Mouse (Mus musculus) heart, embryonic 15.5 days (tissue): ENCODE measurements at regions not wholly inside any gene's neighbourhood (a gene's known extent, or its start where the extent isn't known, plus 50 kb on each side); places are given as distances from the start of the nearest gene placed in this dataset.

ENCODE experiments used
- ATAC-seq: fragments of 200-750 bp; cut with Nextera tagmentation; replicated peaks from 2 replicates; pipeline ENCODE4 v1.8.0; 2017; ENCODE audit warnings: low read depth, moderate TSS enrichment; ENCODE audit not compliant: insufficient number of reproducible peaks, insufficient read depth, low FRiP score
- H3K27ac ChIP-seq: fragments of 300-500 bp; sonication (generic); 2 replicates; pipeline ENCODE4 v1.5.1; 2015; ENCODE audit warnings: mild to moderate bottlenecking, inconsistent platforms
- H3K27me3 ChIP-seq: fragments of 300-500 bp; sonication (generic); 2 replicates; pipeline ENCODE4 v1.6.1; 2015; ENCODE audit warnings: inconsistent platforms
- H3K36me3 ChIP-seq: fragments of 300-500 bp; sonication (generic); 2 replicates; pipeline ENCODE4 v1.6.1; 2015; ENCODE audit warnings: mild to moderate bottlenecking, inconsistent platforms
- H3K4me1 ChIP-seq: fragments of 300-500 bp; sonication (generic); replicated peaks from 2 replicates; pipeline ENCODE4 v1.6.1; 2015; ENCODE audit warnings: inconsistent platforms
- H3K4me2 ChIP-seq: fragments of 300-500 bp; sonication (generic); 2 replicates; pipeline ENCODE4 v1.6.1; 2015; ENCODE audit warnings: inconsistent platforms, mild to moderate bottlenecking, moderate library complexity
- H3K4me3 ChIP-seq: fragments of 300-500 bp; sonication (generic); 2 replicates; pipeline ENCODE4 v1.5.1; 2015; ENCODE audit warnings: mild to moderate bottlenecking, inconsistent platforms
- H3K9ac ChIP-seq: fragments of 300-500 bp; sonication (generic); 2 replicates; pipeline ENCODE4 v1.6.1; 2015; ENCODE audit warnings: mild to moderate bottlenecking, inconsistent platforms
- H3K9me3 ChIP-seq: fragments of 300-500 bp; sonication (generic); replicated peaks from 2 replicates; pipeline ENCODE4 v1.6.1; 2016; ENCODE audit warnings: inconsistent platforms
- WGBS: fragments of 180-500 bp; shearing (Covaris S2); methylation state at CpG from one replicate; pipeline ENCODE4 v1.1.7; 2015; ENCODE audit warnings: mixed read lengths; 5-methylcytosine and 5-hydroxymethylcytosine counted together

DNA sequence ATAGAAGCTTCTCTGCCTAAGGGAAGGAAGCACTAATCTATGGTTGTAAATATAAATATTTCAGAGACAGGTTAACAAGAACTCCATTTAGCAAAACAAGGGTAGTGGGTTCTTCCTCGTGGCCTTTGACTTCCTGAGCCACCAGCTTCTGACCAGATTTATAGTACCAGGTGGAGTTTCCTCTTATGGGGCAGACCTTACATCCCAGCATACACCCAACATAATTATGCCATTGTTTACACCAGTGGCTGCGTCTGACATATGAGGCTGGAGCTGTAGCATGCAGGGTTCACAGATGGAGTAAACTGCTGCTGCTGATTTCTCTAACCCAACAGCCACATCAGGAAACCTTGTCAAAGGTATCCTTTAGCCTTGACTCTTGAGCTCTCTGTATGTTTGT, 75.5 kb downstream of the Trib2 start:
- Histone ChIP-seq H3K9ac (no peak overlapping the region), H3K36me3 (no peaks in the 10 kb centered on the region), H3K9me3 (no peaks in the 10 kb centered on the region), H3K4me3 (no peak overlapping the region), H3K27ac (no peak overlapping the region), H3K4me2 (no peak overlapping the region), H3K27me3 (no peaks in the 10 kb centered on the region), H3K4me1 (peaks cover 6% of the 10 kb centered on the region)
- 50% methylated on average over 2 of the region's 2 CpGs for WGBS
- no peak for ATAC-seq

GRCm38 (mm10) chr12:15738989-15739388, 77.7 kb downstream of the Trib2 start:
- no peaks in the 10 kb centered on the region for H3K9me3 ChIP-seq
- H3K9ac ChIP-seq: no peak overlapping the region
- no peak overlapping the region for H3K4me2 ChIP-seq
- WGBS: 56% methylated on average over 4 of the region's 4 CpGs
- H3K4me1 ChIP-seq: peaks cover 6% of the 10 kb centered on the region
- no peaks in the 10 kb centered on the region for H3K27me3 ChIP-seq
- no peak overlapping the region for H3K4me3 ChIP-seq
- no peak overlapping the region; the same call in 1 of the 2 replicates for H3K27ac ChIP-seq
- no peak; the same call in 1 of the 2 replicates for ATAC-seq
- no peaks in the 10 kb centered on the region for H3K36me3 ChIP-seq

GRCm38 (mm10) chr12:15731261-15731660, 85.5 kb downstream of the Trib2 start:
- Histone ChIP-seq H3K36me3 (no peaks in the 10 kb centered on the region), H3K4me3 (no peak overlapping the region), H3K27me3 (no peaks in the 10 kb centered on the region), H3K9me3 (no peaks in the 10 kb centered on the region), H3K4me2 (no peak overlapping the region), H3K27ac (peak overlapping the region; percentile 25; the same call in 1 of the 2 replicates), H3K9ac (no peak overlapping the region), H3K4me1 (no peaks in the 10 kb centered on the region)
- no peak for ATAC-seq
- WGBS: 58% methylated on average over 3 of the region's 3 CpGs

- no peaks in the 10 kb centered on the region for H3K27me3 ChIP-seq
- WGBS: 51% methylated on average over 3 of the region's 3 CpGs
- ATAC-seq: 0 out of 2 replicates have a peak, but pooled peaks have one; percentile 35
- no peak overlapping the region for H3K4me2 ChIP-seq
- no peaks in the 10 kb centered on the region for H3K4me1 ChIP-seq
- H3K36me3 ChIP-seq: no peaks in the 10 kb centered on the region
- H3K9ac ChIP-seq: no peak overlapping the region
- no peak overlapping the region for H3K27ac ChIP-seq
- H3K9me3 ChIP-seq: no peaks in the 10 kb centered on the region
- no peak overlapping the region for H3K4me3 ChIP-seq
These were observed 87.0 kb downstream of the Trib2 start for GRCm38 (mm10) chr12:15729696-15730095.

- no peak overlapping the region for H3K4me3 ChIP-seq
- H3K4me1 ChIP-seq: peaks cover 6% of the 10 kb centered on the region; the same call in 1 of the 2 replicates
- H3K4me2 ChIP-seq: no peak overlapping the region
- no peaks in the 10 kb centered on the region for H3K9me3 ChIP-seq
- ATAC-seq: no peak
- no peaks in the 10 kb centered on the region for H3K36me3 ChIP-seq
- no peaks in the 10 kb centered on the region for H3K27me3 ChIP-seq
- WGBS: 58% methylated on average over 6 of the region's 6 CpGs
- H3K27ac ChIP-seq: no peak overlapping the region
- H3K9ac ChIP-seq: no peak overlapping the region
These were observed 93.2 kb downstream of the Trib2 start for GRCm38 (mm10) chr12:15723529-15723928.

DNA sequence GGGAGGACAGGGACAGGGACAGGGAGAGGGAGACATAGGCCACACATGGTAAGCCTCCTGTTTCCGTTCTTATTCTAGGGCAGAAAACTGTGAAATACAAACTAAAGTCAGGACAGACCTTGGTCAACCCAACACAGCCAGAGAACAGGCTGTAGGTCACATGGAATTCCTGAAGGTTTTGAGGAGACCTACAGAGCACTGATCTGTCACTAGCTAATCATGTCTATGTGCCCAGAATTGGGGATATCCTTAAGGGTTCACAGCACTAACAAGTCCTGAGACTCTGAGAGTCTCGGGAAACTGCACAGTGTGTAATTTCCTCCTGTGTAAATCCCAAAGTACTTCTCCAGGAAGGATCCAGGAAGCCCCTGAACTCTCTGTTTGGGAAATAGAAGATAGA, 94.6 kb downstream of the Trib2 start:
- H3K36me3 ChIP-seq: no peaks in the 10 kb centered on the region
- ATAC-seq: no peak
- no peak overlapping the region for H3K4me2 ChIP-seq
- H3K9ac ChIP-seq: no peak overlapping the region
- H3K9me3 ChIP-seq: no peaks in the 10 kb centered on the region
- WGBS: 73% methylated on average over 2 of the region's 2 CpGs
- H3K4me1 ChIP-seq: peaks cover 19% of the 10 kb centered on the region; the same call in 1 of the 2 replicates
- no peaks in the 10 kb centered on the region for H3K27me3 ChIP-seq
- no peak overlapping the region for H3K27ac ChIP-seq
- no peak overlapping the region for H3K4me3 ChIP-seq

- no peak overlapping the region for H3K4me3 ChIP-seq
- H3K27me3 ChIP-seq: no peaks in the 10 kb centered on the region
- no peaks in the 10 kb centered on the region for H3K9me3 ChIP-seq
- ATAC-seq: no peak
- H3K36me3 ChIP-seq: no peaks in the 10 kb centered on the region
- peaks cover 20% of the 10 kb centered on the region; the same call in 1 of the 2 replicates for H3K4me1 ChIP-seq
- 84% methylated on average over 6 of the region's 6 CpGs for WGBS
- no peak overlapping the region for H3K9ac ChIP-seq
- H3K4me2 ChIP-seq: no peak overlapping the region
- no peak overlapping the region for H3K27ac ChIP-seq
These were observed 96.6 kb downstream of the Trib2 start for GRCm38 (mm10) chr12:15720171-15720570.

- Histone ChIP-seq H3K4me1 (peaks cover 20% of the 10 kb centered on the region; the same call in 1 of the 2 replicates), H3K9me3 (no peaks in the 10 kb centered on the region), H3K9ac (no peak overlapping the region), H3K27ac (peak overlapping the region; percentile 65), H3K36me3 (no peaks in the 10 kb centered on the region), H3K4me3 (no peak overlapping the region), H3K4me2 (no peak overlapping the region), H3K27me3 (no peaks in the 10 kb centered on the region)
- no peak for ATAC-seq
- 49% methylated on average over 1 of the region's 1 CpGs for WGBS
These were observed 97.9 kb downstream of the Trib2 start for GRCm38 (mm10) chr12:15718827-15719226.

DNA sequence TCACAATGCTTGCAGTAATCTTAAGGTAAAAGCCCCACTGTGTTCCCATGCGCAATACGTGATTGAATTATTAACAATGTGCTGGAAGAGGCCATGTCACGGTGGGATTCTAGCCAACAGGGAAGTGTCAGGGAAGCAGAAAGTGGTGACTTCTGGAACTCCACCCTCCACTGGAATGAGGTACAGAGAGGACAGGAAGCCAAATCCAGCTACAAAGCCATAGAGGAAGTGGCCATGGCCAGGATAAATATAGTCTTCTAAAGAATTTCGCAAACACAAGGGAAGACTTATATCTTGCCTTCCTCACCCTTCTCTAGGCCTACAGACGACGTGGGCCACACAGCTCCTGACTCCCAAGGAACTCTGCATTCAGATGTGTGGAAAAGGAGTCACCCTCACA, 98.7 kb downstream of the Trib2 start:
- ATAC-seq: peak; percentile 88
- Histone ChIP-seq H3K9me3 (no peaks in the 10 kb centered on the region), H3K36me3 (no peaks in the 10 kb centered on the region), H3K4me1 (peaks cover 17% of the 10 kb centered on the region; the same call in 1 of the 2 replicates), H3K27me3 (no peaks in the 10 kb centered on the region), H3K4me2 (no peak overlapping the region), H3K27ac (peak overlapping the region; percentile 65), H3K9ac (no peak overlapping the region), H3K4me3 (no peak overlapping the region)
- 49% methylated on average over 6 of the region's 6 CpGs for whole genome bisulfite sequencing

GRCm38 (mm10) chr12:15717342-15717741, 99.4 kb downstream of the Trib2 start:
- no peak for ATAC-seq
- WGBS: 65% methylated on average over 3 of the region's 3 CpGs

GRCm38 (mm10) chr12:15713623-15714022, 103.1 kb downstream of the Trib2 start:
- no peaks in the 10 kb centered on the region for H3K36me3 ChIP-seq
- 74% methylated on average over 2 of the region's 2 CpGs for WGBS
- no peaks in the 10 kb centered on the region for H3K27me3 ChIP-seq
- H3K4me3 ChIP-seq: no peak overlapping the region
- no peaks in the 10 kb centered on the region for H3K9me3 ChIP-seq
- no peak overlapping the region for H3K9ac ChIP-seq
- no peak overlapping the region for H3K4me2 ChIP-seq
- peaks cover 15% of the 10 kb centered on the region; the same call in 1 of the 2 replicates for H3K4me1 ChIP-seq
- H3K27ac ChIP-seq: no peak overlapping the region
- no peak for ATAC-seq

More at GRCm38 (mm10) chr12:15717342-15717741, 99.4 kb downstream of the Trib2 start:
- H3K9ac ChIP-seq: no peak overlapping the region
- H3K9me3 ChIP-seq: no peaks in the 10 kb centered on the region
- peaks cover 17% of the 10 kb centered on the region; the same call in 1 of the 2 replicates for H3K4me1 ChIP-seq
- no peaks in the 10 kb centered on the region for H3K36me3 ChIP-seq
- peak overlapping the region; percentile 65 for H3K27ac ChIP-seq
- no peak overlapping the region for H3K4me3 ChIP-seq
- H3K4me2 ChIP-seq: no peak overlapping the region
- no peaks in the 10 kb centered on the region for H3K27me3 ChIP-seq

- ATAC-seq: no peak
- Histone ChIP-seq H3K4me2 (no peak overlapping the region), H3K4me1 (peaks cover 8% of the 10 kb centered on the region), H3K9me3 (no peaks in the 10 kb centered on the region), H3K36me3 (no peaks in the 10 kb centered on the region), H3K4me3 (no peak overlapping the region), H3K9ac (no peak overlapping the region), H3K27ac (no peak overlapping the region), H3K27me3 (no peaks in the 10 kb centered on the region)
- 85% methylated on average over 6 of the region's 6 CpGs for WGBS
These were observed 109.1 kb downstream of the Trib2 start for GRCm38 (mm10) chr12:15707570-15708095.
